Mouse (Mus musculus) granulocyte monocyte progenitor cell, adult 5-6 weeks (primary cell): ENCODE measurements at regions not wholly inside any gene's neighbourhood (a gene's known extent, or its start where the extent isn't known, plus 50 kb on each side); places are given as distances from the start of the nearest gene placed in this dataset.

Experiments used
- ATAC-seq: replicated peaks from 2 replicates; pipeline ENCODE4 v1.8.0; 2016; ENCODE audit warnings: mild to moderate bottlenecking, moderate TSS enrichment, inconsistent platforms; ENCODE audit not compliant: poor library complexity, severe bottlenecking

- ATAC-seq = no peak
Measured at GRCm38 (mm10) chr10:117556851-117557542, 72.3 kb upstream of the Cpm start.

GRCm38 (mm10) chr10:117556027-117556789 is 73.1 kb upstream of the Cpm start:
- no peak for ATAC-seq

GRCm38 (mm10) chr10:117555542-117555941 is 73.8 kb upstream of the Cpm start:
- no peak for ATAC-seq

GRCm38 (mm10) chr10:117555044-117555443 is 74.3 kb upstream of the Cpm start:
- ATAC-seq = no peak

DNA sequence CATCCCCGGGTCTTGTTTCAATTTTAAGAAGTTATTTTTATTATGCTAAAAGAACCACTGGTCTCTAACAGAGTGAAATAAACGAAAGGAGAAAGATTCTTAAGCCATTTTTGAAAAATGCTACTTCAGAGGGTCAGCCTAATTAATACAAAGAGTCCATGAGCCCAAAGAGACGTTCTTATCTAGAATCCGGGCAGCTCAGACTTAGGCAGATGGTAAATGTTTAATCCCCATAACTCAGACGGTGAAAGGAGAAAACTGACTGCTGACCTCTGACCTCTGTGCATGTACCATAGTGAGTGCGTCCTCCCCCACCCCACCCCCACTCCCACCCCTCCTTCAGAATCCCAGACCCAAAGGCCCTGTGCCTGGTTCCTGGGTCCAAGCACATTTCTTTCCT is 74.8 kb upstream of the Cpm start:
- no peak for ATAC-seq

DNA sequence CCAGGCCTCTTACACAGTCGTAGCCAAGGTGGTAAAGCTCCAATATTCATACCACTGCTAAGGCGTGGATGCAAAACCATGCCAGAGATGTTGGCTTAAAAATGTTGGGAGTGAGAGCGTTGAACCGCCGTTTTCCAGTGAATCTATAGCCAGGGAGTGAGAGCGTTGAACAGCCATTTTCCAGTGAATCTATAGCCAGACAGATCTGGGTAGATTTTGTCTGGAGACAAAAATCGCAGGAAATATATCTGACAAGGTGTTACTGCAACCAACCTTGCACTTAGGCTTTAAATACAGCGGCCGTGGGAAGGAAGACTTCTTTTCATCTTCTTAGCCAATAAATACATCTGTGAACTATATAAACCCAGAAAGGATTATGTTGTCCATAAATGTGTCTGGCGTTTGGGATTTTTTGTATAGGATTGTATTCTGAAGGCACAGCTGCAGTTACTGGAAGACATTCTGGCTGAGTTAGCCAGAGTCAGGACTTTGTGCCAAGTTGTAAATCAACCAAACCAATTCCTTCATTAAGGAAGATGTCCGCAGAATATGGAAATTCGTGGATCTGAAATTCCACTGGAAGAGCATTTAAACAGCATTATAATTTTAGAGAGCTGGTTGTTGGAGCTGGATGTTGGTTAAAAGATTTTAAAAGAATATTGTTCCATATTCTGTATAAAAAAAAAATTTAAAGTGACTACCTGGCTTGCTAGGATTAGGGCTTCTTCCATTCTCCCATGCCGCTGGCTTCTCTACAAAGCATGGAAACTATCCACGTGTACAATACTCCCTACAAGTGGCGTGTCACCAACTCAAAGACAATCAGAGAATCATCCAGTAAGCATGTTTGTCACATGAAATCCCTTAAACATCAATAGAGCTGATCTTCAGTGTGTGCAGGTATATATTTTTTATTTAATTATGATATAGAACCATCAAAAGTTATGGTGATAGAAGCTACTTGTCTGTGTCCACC is 75.8 kb upstream of the Cpm start:
- ATAC-seq = no peak

- no peak for ATAC-seq
Measured at GRCm38 (mm10) chr10:117552049-117552652, 77.1 kb upstream of the Cpm start.

DNA sequence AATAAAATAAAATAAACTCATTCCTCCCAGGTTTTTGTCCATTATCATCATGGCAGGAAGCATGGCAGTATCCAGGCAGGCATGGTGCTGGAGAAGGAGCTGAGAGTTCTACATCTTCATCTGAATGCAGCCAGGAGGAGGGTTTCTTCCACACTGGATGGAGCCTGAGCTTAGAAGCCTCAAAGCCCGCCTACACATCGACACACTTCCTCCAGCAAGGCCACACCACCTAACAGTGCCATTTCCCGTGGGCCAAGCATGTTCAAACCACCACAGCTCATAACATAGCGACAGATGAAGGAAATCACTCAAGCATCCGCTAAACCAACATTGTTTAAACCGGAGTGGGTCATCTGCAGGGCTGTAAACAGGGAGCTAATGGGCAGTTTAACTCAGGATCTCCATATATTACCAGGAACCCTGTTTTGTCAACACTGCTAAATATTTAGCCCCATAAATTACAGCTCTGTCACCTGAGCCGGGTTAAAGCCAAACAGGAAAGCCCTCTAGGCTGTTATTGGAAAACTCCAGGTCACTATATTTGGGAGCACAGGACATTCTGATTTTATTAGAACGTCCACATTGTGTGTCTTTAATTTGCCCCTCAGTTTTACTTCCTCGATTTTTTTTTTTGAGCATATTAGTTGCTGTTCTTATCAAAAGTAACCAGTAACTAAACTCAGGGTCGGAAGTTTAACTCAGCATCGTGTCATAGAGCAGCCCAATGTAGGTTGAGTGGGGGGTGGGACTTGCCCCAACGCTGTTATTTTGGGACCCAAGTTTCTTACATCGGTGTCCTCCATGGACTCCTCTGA is 77.9 kb upstream of the Cpm start:
- ATAC-seq = no peak

- no peak for ATAC-seq
Measured at GRCm38 (mm10) chr10:117549854-117550605, 79.3 kb upstream of the Cpm start.

DNA sequence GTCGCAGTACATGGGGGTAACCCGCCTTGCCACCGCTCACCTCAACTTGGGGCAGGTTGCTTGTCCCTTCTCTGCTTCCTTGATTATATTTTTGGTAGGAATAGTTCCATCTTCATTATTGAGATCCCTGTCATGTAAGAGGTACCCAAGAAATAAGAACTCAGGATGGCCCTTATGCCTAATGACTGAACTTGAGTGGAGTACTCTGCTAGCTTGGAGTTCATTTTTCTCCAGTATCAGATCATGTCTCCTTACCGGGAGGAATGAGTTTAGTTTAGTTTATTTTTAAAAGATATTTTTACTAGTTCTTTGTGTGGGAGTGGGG is 79.8 kb upstream of the Cpm start:
- ATAC-seq = no peak

- no peak for ATAC-seq
Measured at GRCm38 (mm10) chr10:117548775-117549505, 80.4 kb upstream of the Cpm start.

- ATAC-seq = no peak
Measured at GRCm38 (mm10) chr10:117548262-117548661, 81.0 kb upstream of the Cpm start.

DNA sequence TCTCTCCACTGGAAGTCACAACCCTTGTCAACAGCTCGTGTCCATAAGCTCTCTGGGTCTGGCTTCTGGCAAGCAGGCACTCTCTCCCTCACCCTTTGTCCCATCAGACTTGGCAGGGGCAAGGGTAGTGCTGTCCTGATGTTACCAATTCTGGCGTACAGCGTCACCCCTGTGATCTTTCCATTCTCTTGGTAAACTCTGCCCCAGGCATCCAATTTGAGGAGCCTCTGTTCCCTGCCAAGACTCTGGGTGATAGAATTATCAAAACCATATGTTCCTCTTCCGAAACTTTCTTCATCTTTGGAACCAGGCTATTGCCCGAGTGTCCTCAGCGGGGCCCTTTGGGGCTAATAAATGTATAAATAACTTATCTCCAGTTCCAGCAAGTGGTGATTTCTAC is 82.0 kb upstream of the Cpm start:
- ATAC-seq = no peak

- no peak for ATAC-seq
Measured at GRCm38 (mm10) chr10:117545842-117546631, 83.3 kb upstream of the Cpm start.

DNA sequence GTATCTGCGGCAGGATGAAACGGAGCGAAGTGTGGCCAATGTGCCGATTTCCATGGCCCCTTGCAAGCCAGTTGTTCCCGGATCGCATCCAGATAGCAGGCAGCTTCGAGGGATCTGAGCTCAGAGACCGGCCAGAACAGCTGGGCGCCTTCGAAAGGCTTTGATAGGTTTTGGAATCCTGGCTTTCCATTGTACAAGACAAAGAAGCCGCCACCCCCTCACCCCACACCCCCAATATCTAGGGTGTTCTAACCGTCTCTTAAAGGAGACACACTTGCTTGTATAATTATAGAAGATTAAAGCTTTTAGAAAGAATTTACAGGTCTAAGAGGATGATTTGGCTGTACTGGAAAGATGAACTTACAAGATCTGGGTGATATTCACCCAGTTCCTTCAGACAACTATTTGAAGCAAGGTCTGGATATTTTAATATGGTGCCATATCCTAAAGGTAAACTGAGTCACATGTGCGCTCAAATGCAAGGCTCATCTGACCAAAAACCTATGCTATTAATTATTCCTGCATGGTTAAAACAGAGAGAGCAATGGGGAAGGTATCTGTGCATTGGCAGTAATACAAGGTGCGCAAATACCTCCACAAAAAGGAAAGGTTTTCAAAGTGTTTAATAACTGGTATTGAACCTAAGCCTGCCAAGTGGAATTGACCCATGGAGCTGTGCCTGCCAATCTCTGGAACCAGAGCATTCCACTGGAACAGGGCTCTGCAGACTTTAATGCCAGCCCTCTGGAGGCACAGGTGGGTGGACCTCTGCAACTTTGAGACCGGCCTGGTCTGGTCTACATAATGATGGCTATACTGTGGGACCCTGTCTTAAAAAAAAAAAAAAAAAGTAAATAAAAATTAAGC is 84.4 kb upstream of the Cpm start:
- ATAC-seq = no peak

- ATAC-seq = no peak
Measured at GRCm38 (mm10) chr10:117543995-117544679, 85.2 kb upstream of the Cpm start.
